Mouse (Mus musculus): ENCODE data around the gene Midn. TPM values are rescaled to one million over a fixed set of nuclear protein-coding genes. Genes with fewer than 3 reads are reported as not detected.

Gene Midn
- total and polyA plus RNA-seq, 2 experiments: 6.9 to 38.8 TPM

GRCm38 (mm10) chr10:80135161-80135560 lies 12.9 kb upstream of the Midn start:
- DNase-seq (ENCODE audit: extremely low read depth, low read depth, low spot score): no peak
- no peak overlapping the region for H3K27ac ChIP-seq (replicated peaks; ENCODE audit: insufficient read depth, low read depth, low read length)
- H3K27me3 ChIP-seq (ENCODE audit: control insufficient read depth, insufficient read depth, low read length): no peaks in the 10 kb centered on the region
- TF ChIP-seq CTCF (IDR thresholded peaks at IDR 0.05; ENCODE audit: low read depth, low read length): no peak
- H3K4me3 ChIP-seq (ENCODE audit: insufficient read depth, low read depth, low read length): no peak overlapping the region
- H3K79me2 ChIP-seq (ENCODE audit: control insufficient read depth, insufficient read depth, low read length): peaks cover 7% of the 10 kb centered on the region; the same call in 1 of the 2 replicates
- H3K36me3 ChIP-seq (ENCODE audit: control insufficient read depth, insufficient read depth, low read length): no peaks in the 10 kb centered on the region
- H3K4me1 ChIP-seq (ENCODE audit: control insufficient read depth, insufficient read depth, low read length): peaks cover 25% of the 10 kb centered on the region
- H3K9ac ChIP-seq (ENCODE audit: low read depth, low read length): no peak overlapping the region
- WGBS: 86% methylated on average over 10 of the region's 10 CpGs

DNA sequence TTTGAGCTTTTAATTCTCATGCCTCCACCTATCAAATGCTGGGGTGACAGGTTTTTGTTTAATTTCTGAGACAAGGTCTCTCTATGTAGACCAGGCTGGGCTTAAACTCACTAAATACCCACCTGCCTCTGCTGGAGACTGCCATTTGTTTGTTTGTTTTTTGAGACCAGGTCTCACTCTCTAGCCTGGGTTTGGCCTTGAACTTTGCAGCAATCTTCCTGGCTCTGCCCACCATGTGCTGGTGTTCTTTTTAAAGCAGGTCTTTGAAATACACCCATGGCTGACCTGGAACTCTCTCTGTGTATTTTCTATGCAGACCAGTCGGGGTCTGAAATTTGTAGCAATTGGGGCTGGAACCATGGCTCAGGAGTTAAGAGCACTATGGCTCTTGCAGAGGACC lies 12.4 kb upstream of the Midn start:
- WGBS: 62% methylated on average over 1 of the region's 1 CpGs
- H3K4me1 ChIP-seq (ENCODE audit: control insufficient read depth, insufficient read depth, low read length): peaks cover 23% of the 10 kb centered on the region
- no peak overlapping the region for H3K4me3 ChIP-seq (ENCODE audit: insufficient read depth, low read depth, low read length)
- peaks cover 7% of the 10 kb centered on the region; the same call in 1 of the 2 replicates for H3K79me2 ChIP-seq (ENCODE audit: control insufficient read depth, insufficient read depth, low read length)
- no peak overlapping the region for H3K27ac ChIP-seq (replicated peaks; ENCODE audit: insufficient read depth, low read depth, low read length)
- H3K27me3 ChIP-seq (ENCODE audit: control insufficient read depth, insufficient read depth, low read length): no peaks in the 10 kb centered on the region
- H3K36me3 ChIP-seq (ENCODE audit: control insufficient read depth, insufficient read depth, low read length): no peaks in the 10 kb centered on the region
- DNase-seq (ENCODE audit: extremely low read depth, low read depth, low spot score): peak; percentile 68
- no peak overlapping the region for H3K9ac ChIP-seq (ENCODE audit: low read depth, low read length)
- no peak for TF ChIP-seq POLR2A (IDR thresholded peaks at IDR 0.05; ENCODE audit: extremely low read depth, insufficient read depth, low read length)
- no peak for TF ChIP-seq CTCF (IDR thresholded peaks at IDR 0.05; ENCODE audit: low read depth, low read length)

DNA sequence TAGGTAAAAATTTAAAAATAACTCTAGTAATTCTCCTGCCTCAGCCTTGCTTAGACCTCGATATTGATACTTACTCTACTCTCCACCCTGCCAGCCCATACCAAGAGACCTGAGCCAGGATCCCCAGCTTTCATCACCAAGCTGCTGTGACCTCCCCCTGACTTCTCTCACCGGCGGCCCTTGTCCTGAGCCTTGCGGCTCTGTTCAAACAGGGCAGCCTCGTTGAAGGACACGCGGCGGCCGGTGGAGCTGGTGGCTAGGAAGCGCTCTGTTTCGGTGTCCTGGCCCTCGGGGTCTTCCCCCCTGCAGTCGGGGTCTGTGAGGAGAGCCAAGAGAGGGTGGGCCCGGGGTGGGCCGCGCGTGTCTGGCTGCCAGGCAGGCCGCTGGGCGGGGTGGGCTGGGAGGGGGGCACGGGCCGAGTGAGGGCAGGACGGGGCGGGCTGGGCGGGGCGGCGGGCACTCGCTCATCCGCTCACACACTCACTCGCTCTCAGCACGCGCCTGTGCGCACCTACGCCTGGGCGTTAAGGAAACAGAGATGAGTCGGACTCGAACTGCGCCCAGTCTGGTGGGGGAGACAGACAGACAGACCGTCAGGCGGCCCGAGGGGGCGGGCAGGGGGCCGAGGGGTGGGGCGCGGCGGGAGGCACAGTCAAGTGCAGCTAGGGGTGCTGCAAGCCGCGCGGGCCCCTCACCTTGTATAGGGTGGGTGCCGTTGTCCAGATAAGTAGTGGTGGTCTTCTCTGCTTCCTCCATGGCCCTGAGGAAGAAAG lies 11.7 kb upstream of the Midn start:
- WGBS: 23% methylated on average over 49 of the region's 49 CpGs
- no peak overlapping the region for H3K9ac ChIP-seq (ENCODE audit: low read depth, low read length)
- H3K27me3 ChIP-seq (ENCODE audit: control insufficient read depth, insufficient read depth, low read length): no peaks in the 10 kb centered on the region
- H3K27ac ChIP-seq (replicated peaks; ENCODE audit: insufficient read depth, low read depth, low read length): no peak overlapping the region
- TF ChIP-seq CTCF (IDR thresholded peaks at IDR 0.05; ENCODE audit: low read depth, low read length) (no peak), POLR2A (IDR thresholded peaks at IDR 0.05; ENCODE audit: extremely low read depth, insufficient read depth, low read length) (no peak)
- H3K4me1 ChIP-seq (ENCODE audit: control insufficient read depth, insufficient read depth, low read length): peaks cover 17% of the 10 kb centered on the region
- no peak for DNase-seq (ENCODE audit: extremely low read depth, low read depth, low spot score)
- peaks cover 6% of the 10 kb centered on the region; the same call in 1 of the 2 replicates for H3K79me2 ChIP-seq (ENCODE audit: control insufficient read depth, insufficient read depth, low read length)
- no peak overlapping the region for H3K4me3 ChIP-seq (ENCODE audit: insufficient read depth, low read depth, low read length)
- no peaks in the 10 kb centered on the region for H3K36me3 ChIP-seq (ENCODE audit: control insufficient read depth, insufficient read depth, low read length)

GRCm38 (mm10) chr10:80136952-80137625 lies 11.0 kb upstream of the Midn start:
- Histone ChIP-seq H3K4me1 (ENCODE audit: control insufficient read depth, insufficient read depth, low read length) (peaks cover 17% of the 10 kb centered on the region), H3K27me3 (ENCODE audit: control insufficient read depth, insufficient read depth, low read length) (no peaks in the 10 kb centered on the region), H3K79me2 (ENCODE audit: control insufficient read depth, insufficient read depth, low read length) (no peaks in the 10 kb centered on the region), H3K27ac (replicated peaks; ENCODE audit: insufficient read depth, low read depth, low read length) (no peak overlapping the region), H3K9ac (ENCODE audit: low read depth, low read length) (no peak overlapping the region; the same call in 1 of the 2 replicates), H3K4me3 (ENCODE audit: insufficient read depth, low read depth, low read length) (peak overlapping the region; percentile 17; the same call in 1 of the 2 replicates), H3K36me3 (ENCODE audit: control insufficient read depth, insufficient read depth, low read length) (no peaks in the 10 kb centered on the region)
- WGBS: 5% methylated on average over 28 of the region's 29 CpGs
- TF ChIP-seq CTCF (IDR thresholded peaks at IDR 0.05; ENCODE audit: low read depth, low read length): no peak
- no peak for TF ChIP-seq POLR2A (IDR thresholded peaks at IDR 0.05; ENCODE audit: extremely low read depth, insufficient read depth, low read length)
- no peak for DNase-seq (ENCODE audit: extremely low read depth, low read depth, low spot score)

- H3K27me3 ChIP-seq (ENCODE audit: control insufficient read depth, insufficient read depth, low read length): no peaks in the 10 kb centered on the region
- H3K9ac ChIP-seq (ENCODE audit: low read depth, low read length): no peak overlapping the region
- no peak for DNase-seq (ENCODE audit: extremely low read depth, low read depth, low spot score)
- TF ChIP-seq POLR2A (IDR thresholded peaks at IDR 0.05; ENCODE audit: extremely low read depth, insufficient read depth, low read length) (no peak), CTCF (IDR thresholded peaks at IDR 0.05; ENCODE audit: low read depth, low read length) (0 out of 2 replicates have a peak, but pooled peaks have one; percentile 4)
- no peak overlapping the region for H3K27ac ChIP-seq (replicated peaks; ENCODE audit: insufficient read depth, low read depth, low read length)
- peaks cover 17% of the 10 kb centered on the region for H3K4me1 ChIP-seq (ENCODE audit: control insufficient read depth, insufficient read depth, low read length)
- WGBS: 12% methylated on average over 33 of the region's 33 CpGs
- H3K79me2 ChIP-seq (ENCODE audit: control insufficient read depth, insufficient read depth, low read length): peaks cover 7% of the 10 kb centered on the region; the same call in 1 of the 2 replicates
- H3K4me3 ChIP-seq (ENCODE audit: insufficient read depth, low read depth, low read length): no peak overlapping the region
- H3K36me3 ChIP-seq (ENCODE audit: control insufficient read depth, insufficient read depth, low read length): no peaks in the 10 kb centered on the region
Measured at GRCm38 (mm10) chr10:80137626-80138552, 10.2 kb upstream of the Midn start.

All from liver, adult 2 months (tissue).